Mouse (Mus musculus) 3T3-L1 (cell line): Measurements from ENCODE around the gene Csmd2.

Source experiments
- DNase-seq: peaks from one replicate; pipeline ENCODE4 v3.0.0-alpha.2; 2015; ENCODE audit warnings: low read depth, low spot score

Gene Csmd2

GRCm38 (mm10) chr4:128327421-128327820, 339.8 kb downstream of the Csmd2 start:
- no peak for DNase-seq

- DNase-seq = no peak
Observed at GRCm38 (mm10) chr4:128330519-128330918, 342.9 kb downstream of the Csmd2 start.

GRCm38 (mm10) chr4:128340457-128340856, 352.8 kb downstream of the Csmd2 start:
- no peak for DNase-seq

GRCm38 (mm10) chr4:128341315-128341714, 353.7 kb downstream of the Csmd2 start:
- no peak for DNase-seq

GRCm38 (mm10) chr4:128342208-128342607, 354.6 kb downstream of the Csmd2 start:
- DNase-seq = no peak

- DNase-seq = no peak
Observed at GRCm38 (mm10) chr4:128358751-128359150, 371.1 kb downstream of the Csmd2 start.

- no peak for DNase-seq
Observed at GRCm38 (mm10) chr4:128365851-128366250, 378.2 kb downstream of the Csmd2 start.

GRCm38 (mm10) chr4:128368088-128368487, 380.4 kb downstream of the Csmd2 start:
- no peak for DNase-seq

- DNase-seq = no peak
Observed at GRCm38 (mm10) chr4:128371766-128372165, 384.1 kb downstream of the Csmd2 start.

- DNase-seq = no peak
Observed at GRCm38 (mm10) chr4:128373196-128373595, 385.5 kb downstream of the Csmd2 start.

- DNase-seq = no peak
Observed at GRCm38 (mm10) chr4:128374051-128374450, 386.4 kb downstream of the Csmd2 start.

- DNase-seq = no peak
Observed at GRCm38 (mm10) chr4:128378946-128379345, 391.3 kb downstream of the Csmd2 start.

GRCm38 (mm10) chr4:128381331-128381730, 393.7 kb downstream of the Csmd2 start:
- DNase-seq = no peak

GRCm38 (mm10) chr4:128383800-128384199, 396.1 kb downstream of the Csmd2 start:
- no peak for DNase-seq

GRCm38 (mm10) chr4:128391484-128391883, 403.8 kb downstream of the Csmd2 start:
- no peak for DNase-seq

GRCm38 (mm10) chr4:128392279-128392678, 404.6 kb downstream of the Csmd2 start:
- no peak for DNase-seq

GRCm38 (mm10) chr4:128393864-128394263, 406.2 kb downstream of the Csmd2 start:
- DNase-seq = no peak

- DNase-seq = no peak
Observed at GRCm38 (mm10) chr4:128396616-128397015, 409.0 kb downstream of the Csmd2 start.

- DNase-seq = no peak
Observed at GRCm38 (mm10) chr4:128397804-128398203, 410.1 kb downstream of the Csmd2 start.

- no peak for DNase-seq
Observed at GRCm38 (mm10) chr4:128398948-128399347, 411.3 kb downstream of the Csmd2 start.

GRCm38 (mm10) chr4:128400016-128400415, 412.4 kb downstream of the Csmd2 start:
- DNase-seq = no peak

- DNase-seq = no peak
Observed at GRCm38 (mm10) chr4:128401591-128401990, 413.9 kb downstream of the Csmd2 start.

GRCm38 (mm10) chr4:128402706-128403105, 415.0 kb downstream of the Csmd2 start:
- no peak for DNase-seq

GRCm38 (mm10) chr4:128405576-128405975, 417.9 kb downstream of the Csmd2 start:
- DNase-seq = no peak
